Comparison of ENCODE assay signal across 12 mouse cellular contexts in the genomic region with DNA sequence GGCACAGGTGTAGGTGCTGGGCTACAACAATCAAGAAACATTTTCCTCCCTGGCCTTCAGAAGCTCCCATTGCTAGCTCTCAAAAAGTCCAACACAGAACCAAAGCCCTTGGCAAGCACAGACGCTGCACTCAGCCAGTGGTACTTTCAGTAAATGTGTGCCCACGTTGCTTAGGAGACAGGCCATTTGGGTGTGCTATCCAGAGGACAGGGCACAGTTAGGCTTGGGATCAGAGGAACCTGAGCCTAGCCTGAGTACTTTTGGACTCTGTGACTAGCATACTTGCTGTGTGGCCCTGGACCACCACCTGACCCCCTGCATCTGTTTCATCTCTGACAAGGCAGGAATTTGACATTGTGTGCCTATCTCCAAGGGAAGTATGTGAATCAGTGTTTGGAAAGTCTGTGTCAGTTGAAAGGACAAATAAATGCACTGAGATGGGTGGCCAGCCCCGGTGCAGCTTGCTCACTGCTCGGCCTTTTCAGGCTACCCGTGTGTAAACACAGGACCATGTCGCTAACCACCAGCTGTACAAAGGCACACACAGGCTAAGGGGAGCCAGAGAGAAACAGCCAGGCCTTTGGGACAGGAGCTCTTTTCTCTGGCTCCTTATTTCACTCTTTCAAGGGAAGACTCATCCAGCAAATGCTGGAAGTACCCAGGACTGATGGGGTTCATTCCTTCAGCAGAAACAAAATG. TPM values are rescaled to one million over a fixed set of nuclear protein-coding genes. Genes with fewer than 3 reads are reported as not detected.
DNase-seq lines count a peak whose midpoint lies in the region; ATAC-seq and TF ChIP-seq lines count a peak whose summit lies in the region.
"Had no signal": no experiment of that assay in that cellular context is flagged by ENCODE, and none has a peak within 500 bp of the region (broad histone marks: within the 10 kb centered on the region; RNA-seq: fewer than 3 reads in every experiment).

No protein-coding gene starts in this region.

- H3K27ac ChIP-seq in forebrain, embryonic 15.5 days (replicated peaks): no peak overlapping the region
- no peak overlapping the region for H3K27ac ChIP-seq in forebrain, embryonic 14.5 days (ENCODE audit: low read depth, low read length)
- H3K27ac ChIP-seq in kidney, embryonic 16.5 days (ENCODE audit: low read length): no peak overlapping the region
- peak overlapping the region; percentile 64 for H3K27ac ChIP-seq in liver, embryonic 11.5 days (ENCODE audit: low read depth, low read length)
- no peak overlapping the region for H3K27ac ChIP-seq in midbrain, postnatal 0 days (ENCODE audit: low read depth, low read length)
- H3K27ac ChIP-seq in heart, embryonic 12.5 days (ENCODE audit: poor library complexity, severe bottlenecking): no peak overlapping the region
- H3K27ac ChIP-seq: gastrocnemius, adult 2 months had no signal

- H3K27me3 ChIP-seq in forebrain, embryonic 15.5 days: no peaks in the 10 kb centered on the region
- H3K27me3 ChIP-seq in forebrain, embryonic 14.5 days (replicated peaks; ENCODE audit: control insufficient read depth, insufficient read depth, low read length): no peaks in the 10 kb centered on the region
- H3K27me3 ChIP-seq in kidney, embryonic 16.5 days (ENCODE audit: insufficient read depth, low read length): no peaks in the 10 kb centered on the region
- H3K27me3 ChIP-seq in liver, embryonic 11.5 days (replicated peaks; ENCODE audit: control insufficient read depth, insufficient read depth, low read length): no peaks in the 10 kb centered on the region
- no peaks in the 10 kb centered on the region for H3K27me3 ChIP-seq in midbrain, postnatal 0 days (ENCODE audit: insufficient read depth, low read length)
- H3K27me3 ChIP-seq in heart, embryonic 12.5 days (replicated peaks): no peaks in the 10 kb centered on the region

- peaks cover 23% of the 10 kb centered on the region for H3K4me1 ChIP-seq in forebrain, embryonic 15.5 days
- no peaks in the 10 kb centered on the region for H3K4me1 ChIP-seq in forebrain, embryonic 14.5 days (ENCODE audit: control insufficient read depth, insufficient read depth, low read length)
- no peaks in the 10 kb centered on the region for H3K4me1 ChIP-seq in kidney, embryonic 16.5 days (ENCODE audit: insufficient read depth, low read length)
- H3K4me1 ChIP-seq in liver, embryonic 11.5 days (replicated peaks; ENCODE audit: control insufficient read depth, insufficient read depth, low read length): peaks cover 6% of the 10 kb centered on the region; the same call in 1 of the 2 replicates
- 0 out of 2 replicates have a peak, but pooled peaks cover 3% of the 10 kb centered on the region for H3K4me1 ChIP-seq in midbrain, postnatal 0 days (ENCODE audit: insufficient read depth, low read length)
- peaks cover 28% of the 10 kb centered on the region for H3K4me1 ChIP-seq in heart, embryonic 12.5 days (replicated peaks)

- H3K36me3 ChIP-seq in forebrain, embryonic 15.5 days: no peaks in the 10 kb centered on the region
- H3K36me3 ChIP-seq in forebrain, embryonic 14.5 days (ENCODE audit: control insufficient read depth, insufficient read depth, low read length): no peaks in the 10 kb centered on the region
- H3K36me3 ChIP-seq in kidney, embryonic 16.5 days (ENCODE audit: insufficient read depth, low read length): no peaks in the 10 kb centered on the region
- H3K36me3 ChIP-seq in liver, embryonic 11.5 days (ENCODE audit: control insufficient read depth, insufficient read depth, low read length): no peaks in the 10 kb centered on the region
- no peaks in the 10 kb centered on the region for H3K36me3 ChIP-seq in midbrain, postnatal 0 days (ENCODE audit: insufficient read depth, low read length)
- H3K36me3 ChIP-seq in heart, embryonic 12.5 days: no peaks in the 10 kb centered on the region

- no peaks in the 10 kb centered on the region for H3K9me3 ChIP-seq in forebrain, embryonic 15.5 days
- no peaks in the 10 kb centered on the region for H3K9me3 ChIP-seq in forebrain, embryonic 14.5 days (replicated peaks; ENCODE audit: control insufficient read depth, low read length)
- no peaks in the 10 kb centered on the region for H3K9me3 ChIP-seq in kidney, embryonic 16.5 days (ENCODE audit: low read length)
- H3K9me3 ChIP-seq in liver, embryonic 11.5 days (ENCODE audit: control insufficient read depth, low read length): no peaks in the 10 kb centered on the region
- H3K9me3 ChIP-seq in midbrain, postnatal 0 days (ENCODE audit: low read length): no peaks in the 10 kb centered on the region
- H3K9me3 ChIP-seq in heart, embryonic 12.5 days (replicated peaks): no peaks in the 10 kb centered on the region

- TF ChIP-seq CTCF in midbrain, postnatal 0 days (IDR thresholded peaks at IDR 0.05): no peak

- H3K9ac ChIP-seq in forebrain, embryonic 15.5 days (replicated peaks): no peak overlapping the region
- no peak overlapping the region for H3K9ac ChIP-seq in forebrain, embryonic 14.5 days (ENCODE audit: low read length)
- H3K9ac ChIP-seq in kidney, embryonic 16.5 days (replicated peaks; ENCODE audit: low read length): no peak overlapping the region
- H3K9ac ChIP-seq in liver, embryonic 11.5 days (ENCODE audit: low read depth, low read length): no peak overlapping the region
- no peak overlapping the region for H3K9ac ChIP-seq in midbrain, postnatal 0 days (replicated peaks; ENCODE audit: low read length, poor library complexity, severe bottlenecking)
- H3K9ac ChIP-seq in heart, embryonic 12.5 days: no peak overlapping the region

- WGBS in forebrain, embryonic 15.5 days: 33% methylated on average over 6 of the region's 6 CpGs
- 47% methylated on average over 6 of the region's 6 CpGs for WGBS in forebrain, embryonic 14.5 days
- 48% methylated on average over 6 of the region's 6 CpGs for WGBS in kidney, embryonic 16.5 days
- 61% methylated on average over 6 of the region's 6 CpGs for WGBS in liver, embryonic 11.5 days
- WGBS in midbrain, postnatal 0 days: 46% methylated on average over 6 of the region's 6 CpGs
- WGBS in heart, embryonic 12.5 days: 32% methylated on average over 6 of the region's 6 CpGs

- peak; percentile 36; the same call in 1 of the 2 replicates for ATAC-seq in forebrain, embryonic 15.5 days (replicated peaks)
- ATAC-seq in forebrain, embryonic 14.5 days: no peak
- 0 out of 2 replicates have a peak, but pooled peaks have one; percentile 15 for ATAC-seq in kidney, embryonic 16.5 days (ENCODE audit: low FRiP score, low TSS enrichment)
- ATAC-seq in liver, embryonic 11.5 days (replicated peaks; ENCODE audit: low FRiP score): peak; percentile 56
- peak; percentile 44; the same call in 1 of the 2 replicates for ATAC-seq in midbrain, postnatal 0 days (ENCODE audit: low FRiP score)
- ATAC-seq in activated CD4-positive, CD25-positive, alpha-beta regulatory T cell, adult 4 months: no peak
- no peak for ATAC-seq in heart, embryonic 12.5 days (ENCODE audit: insufficient number of reproducible peaks, low FRiP score)

- no peak overlapping the region for H3K4me3 ChIP-seq in forebrain, embryonic 15.5 days
- no peak overlapping the region for H3K4me3 ChIP-seq in forebrain, embryonic 14.5 days (ENCODE audit: low read depth, low read length)
- H3K4me3 ChIP-seq in kidney, embryonic 16.5 days (ENCODE audit: low read length): no peak overlapping the region
- no peak overlapping the region for H3K4me3 ChIP-seq in liver, embryonic 11.5 days (ENCODE audit: low read depth, low read length)
- no peak overlapping the region for H3K4me3 ChIP-seq in midbrain, postnatal 0 days (ENCODE audit: low read depth, low read length)
- no peak overlapping the region for H3K4me3 ChIP-seq in heart, embryonic 12.5 days
- H3K4me3 ChIP-seq: gastrocnemius, adult 2 months had no signal

- no peak overlapping the region for H3K4me2 ChIP-seq in forebrain, embryonic 15.5 days (replicated peaks)
- no peak overlapping the region for H3K4me2 ChIP-seq in forebrain, embryonic 14.5 days (ENCODE audit: low read length)
- no peak overlapping the region for H3K4me2 ChIP-seq in kidney, embryonic 16.5 days (replicated peaks; ENCODE audit: low read depth, low read length)
- no peak overlapping the region for H3K4me2 ChIP-seq in liver, embryonic 11.5 days
- no peak overlapping the region for H3K4me2 ChIP-seq in midbrain, postnatal 0 days (ENCODE audit: low read depth, low read length, poor library complexity, severe bottlenecking)
- H3K4me2 ChIP-seq in heart, embryonic 12.5 days: no peak overlapping the region

- DNase-seq in forebrain, embryonic 14.5 days (ENCODE audit: low spot score): no peak
- no peak for DNase-seq in kidney, postnatal 10 days
- no peak for DNase-seq in liver, embryonic 11.5 days (ENCODE audit: low spot score)
- peak; percentile 45 for DNase-seq in midbrain, postnatal 0 days (ENCODE audit: low spot score)
- DNase-seq: adrenal gland, postnatal 25 days; cerebellum, adult 11-12 months; gastrocnemius, adult 2 months; thymus, postnatal 4 days had no signal

RNA-seq across cellular contexts. Expression of gene Tiparp, which starts 35.9 kb away (rescaled TPM):
- polyA plus RNA-seq in forebrain, embryonic 15.5 days (2015; fragmentation: Nextera tagmentation; extraction: Ambion mirVana): 33.9 and 34.7 TPM in 2 replicates
- 33.6 and 36.0 TPM in 2 replicates for polyA plus RNA-seq in forebrain, embryonic 14.5 days (2014; fragmentation: Nextera tagmentation; extraction: Ambion mirVana)
- 27.4 and 28.3 TPM in 2 replicates for polyA plus RNA-seq in kidney, embryonic 16.5 days (2015; fragmentation: Nextera tagmentation; extraction: Ambion mirVana)
- 18.0 and 20.9 TPM in 2 replicates for polyA plus RNA-seq in liver, embryonic 11.5 days (2014; fragmentation: Nextera tagmentation; extraction: Ambion mirVana)
- 15.8 and 20.1 TPM in 2 replicates for total RNA-seq in midbrain, postnatal 0 days (2014; rRNA removed)
- 15.3 and 16.1 TPM in 2 replicates for polyA plus RNA-seq in midbrain, postnatal 0 days (2015; fragmentation: Nextera tagmentation; extraction: Ambion mirVana)
- 1 to 10 TPM; 5.5 to 9.2 TPM for polyA plus RNA-seq in activated CD4-positive, CD25-positive, alpha-beta regulatory T cell, adult 4 months (2017; shearing (Covaris generic))
- polyA plus RNA-seq in heart, embryonic 12.5 days (2016; fragmentation: Nextera tagmentation; extraction: Ambion mirVana): 29.7 and 36.3 TPM in 2 replicates

Comparison
In these comparisons a context has a peak if more than half of its experiments do, and no peak if none do; other contexts are left out.
1. ATAC-seq: peak in forebrain, embryonic 15.5 days (single experiment), kidney, embryonic 16.5 days (single experiment), liver, embryonic 11.5 days (single experiment) and midbrain, postnatal 0 days (single experiment); none in forebrain, embryonic 14.5 days (single experiment), activated CD4-positive, CD25-positive, alpha-beta regulatory T cell, adult 4 months (single experiment) and heart, embryonic 12.5 days (single experiment).